In the genomic region with DNA sequence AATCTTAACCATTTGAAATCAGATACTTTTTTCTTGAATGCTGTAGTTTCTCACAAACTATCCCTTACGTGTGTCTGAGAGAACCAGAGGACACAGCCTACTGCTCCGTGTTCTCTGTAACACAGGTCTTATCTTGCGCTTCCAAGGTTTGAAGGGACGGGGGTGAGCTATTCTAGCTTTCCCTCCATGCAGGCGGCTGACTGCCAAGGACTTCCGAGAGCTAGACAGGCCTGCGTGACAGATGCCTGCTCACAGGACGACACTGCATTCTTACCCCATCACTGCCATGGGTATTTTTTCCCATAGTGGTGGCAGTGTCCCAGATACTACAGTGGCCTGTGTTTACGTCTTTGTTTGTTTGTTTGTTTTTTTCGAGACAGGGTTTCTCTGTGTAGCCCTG, we compare ENCODE assay signal across 30 mouse cellular contexts. TPM values are rescaled to one million over a fixed set of nuclear protein-coding genes. Genes with fewer than 3 reads are reported as not detected.
DNase-seq lines count a peak whose midpoint lies in the region; ATAC-seq lines count a peak whose summit lies in the region.
"Had no signal": no experiment of that assay in that cellular context is flagged by ENCODE, and none has a peak within 500 bp of the region (broad histone marks: within the 10 kb centered on the region; RNA-seq: fewer than 3 reads in every experiment).

No protein-coding gene starts in this region.

- H3K4me1 ChIP-seq in heart, embryonic 13.5 days: peaks cover 13% of the 10 kb centered on the region; the same call in 1 of the 2 replicates
- H3K4me1 ChIP-seq in hindbrain, embryonic 16.5 days (ENCODE audit: control insufficient read depth, insufficient read depth, low read depth, low read length): no peaks in the 10 kb centered on the region
- H3K4me1 ChIP-seq: embryonic facial prominence, embryonic 15.5 days; hindbrain, embryonic 10.5 days; limb, embryonic 12.5 days; midbrain, embryonic 12.5 days; neural tube, embryonic 15.5 days had no signal

- intact Hi-C loops in heart, postnatal 14 days (cut with DNase I): no loop called here

- ATAC-seq in frontal cortex, adult (ENCODE audit: low TSS enrichment): 0 out of 2 replicates have a peak, but pooled peaks have one; percentile 10
- ATAC-seq in heart, embryonic 13.5 days (ENCODE audit: extremely low read depth, insufficient number of reproducible peaks, low FRiP score, low TSS enrichment): peak; percentile 42; the same call in 1 of the 2 replicates
- ATAC-seq in hindbrain, embryonic 16.5 days: no peak
- ATAC-seq: forebrain, embryonic 16.5 days; hindbrain, postnatal 0 days; intestine, embryonic 16.5 days had no signal

- H3K9me3 ChIP-seq in heart, embryonic 13.5 days: no peaks in the 10 kb centered on the region
- H3K9me3 ChIP-seq in hindbrain, embryonic 16.5 days (ENCODE audit: control insufficient read depth, low read length): no peaks in the 10 kb centered on the region
- H3K9me3 ChIP-seq: embryonic facial prominence, embryonic 15.5 days; hindbrain, embryonic 10.5 days; limb, embryonic 12.5 days; midbrain, embryonic 12.5 days; neural tube, embryonic 15.5 days had no signal

- H3K4me3 ChIP-seq in heart, embryonic 13.5 days: no peak overlapping the region
- no peak overlapping the region for H3K4me3 ChIP-seq in hindbrain, embryonic 16.5 days (ENCODE audit: low read length)
- H3K4me3 ChIP-seq: embryonic facial prominence, embryonic 15.5 days; hindbrain, embryonic 10.5 days; limb, embryonic 12.5 days; midbrain, embryonic 12.5 days; neural tube, embryonic 15.5 days had no signal

- WGBS in heart, embryonic 13.5 days: 49% methylated on average over 10 of the region's 10 CpGs
- 92% methylated on average over 10 of the region's 10 CpGs for WGBS in hindbrain, embryonic 16.5 days

- no peak for DNase-seq in frontal cortex, postnatal 14 days (ENCODE audit: low spot score in 2 of 2)
- DNase-seq in brain, adult 2 months (ENCODE audit: low read depth, low spot score): peak; percentile 25
- DNase-seq in heart, postnatal 14 days: peak; percentile 30 to 45
- DNase-seq in cerebellum, postnatal 10 days: no peak
- no peak for DNase-seq in cerebellum, adult 11 months
- DNase-seq: cerebellum, adult 2 months; cerebellum, postnatal 36 days; gastrocnemius, postnatal 25 days; kidney, postnatal 36 days; layer of hippocampus, postnatal 36 days; lung, adult 2 months; lung, postnatal 14 days; right cerebral cortex, postnatal 14 days had no signal

- H3K27me3 ChIP-seq in heart, embryonic 13.5 days (replicated peaks): no peaks in the 10 kb centered on the region
- no peaks in the 10 kb centered on the region for H3K27me3 ChIP-seq in hindbrain, embryonic 16.5 days (replicated peaks; ENCODE audit: control insufficient read depth, insufficient read depth, low read length)
- H3K27me3 ChIP-seq: embryonic facial prominence, embryonic 15.5 days; limb, embryonic 12.5 days; midbrain, embryonic 12.5 days; neural tube, embryonic 15.5 days had no signal

- H3K36me3 ChIP-seq in heart, embryonic 13.5 days: peaks cover 100% of the 10 kb centered on the region
- H3K36me3 ChIP-seq in hindbrain, embryonic 16.5 days (ENCODE audit: control insufficient read depth, insufficient read depth, low read length): peaks cover 59% of the 10 kb centered on the region

- peak overlapping the region; percentile 74 for H3K27ac ChIP-seq in heart, embryonic 13.5 days (replicated peaks)
- H3K27ac ChIP-seq in hindbrain, embryonic 16.5 days (ENCODE audit: low read depth, low read length): no peak overlapping the region
- H3K27ac ChIP-seq: embryonic facial prominence, embryonic 15.5 days; hindbrain, embryonic 10.5 days; hindbrain, postnatal 0 days; limb, embryonic 12.5 days; midbrain, embryonic 12.5 days; neural tube, embryonic 15.5 days; stomach, postnatal 0 days had no signal

- no peak overlapping the region for H3K4me2 ChIP-seq in heart, embryonic 13.5 days
- H3K4me2 ChIP-seq in hindbrain, embryonic 16.5 days (ENCODE audit: low read length): no peak overlapping the region
- H3K4me2 ChIP-seq: embryonic facial prominence, embryonic 15.5 days; limb, embryonic 12.5 days; liver, embryonic 11.5 days; midbrain, embryonic 12.5 days; neural tube, embryonic 15.5 days had no signal

- H3K9ac ChIP-seq in heart, embryonic 13.5 days: no peak overlapping the region
- H3K9ac ChIP-seq in hindbrain, embryonic 16.5 days (ENCODE audit: low read depth, low read length): no peak overlapping the region
- H3K9ac ChIP-seq: embryonic facial prominence, embryonic 15.5 days; limb, embryonic 12.5 days; midbrain, embryonic 12.5 days; neural tube, embryonic 15.5 days had no signal

RNA-seq across cellular contexts. Expression of a gene that starts 50.0 kb away (rescaled TPM):
- polyA plus RNA-seq in heart, embryonic 13.5 days (2015; fragmentation: Nextera tagmentation; extraction: Ambion mirVana): not detected in 2 replicates
- not detected for total RNA-seq in heart, postnatal 14 days (2021)
- polyA plus RNA-seq in hindbrain, embryonic 16.5 days (2015; fragmentation: Nextera tagmentation; extraction: Ambion mirVana): not detected in 2 replicates
- total RNA-seq: gastrocnemius, postnatal 25 days; hindbrain, postnatal 0 days; layer of hippocampus, adult 8-10 months; layer of hippocampus, postnatal 36 days; left cerebral cortex, postnatal 14 days; megakaryocyte, adult 5-6 weeks had no signal
- polyA plus RNA-seq: cerebellum, adult 2 months; embryonic facial prominence, embryonic 15.5 days; forebrain, embryonic 16.5 days; hindbrain, embryonic 10.5 days; intestine, embryonic 16.5 days; limb, embryonic 12.5 days; liver, embryonic 11.5 days; lung, adult 2 months; midbrain, embryonic 12.5 days; neural tube, embryonic 15.5 days; stomach, postnatal 0 days; thymus, postnatal 0 days had no signal

RNA-seq across cellular contexts. Expression of a gene that starts 50.1 kb away (rescaled TPM):
- 12.2 and 13.9 TPM in 2 replicates for polyA plus RNA-seq in heart, embryonic 13.5 days (2015; fragmentation: Nextera tagmentation; extraction: Ambion mirVana)
- total RNA-seq in heart, postnatal 14 days (2021): 10 to 100 TPM; 70.1 to 77.4 TPM
- 12.6 and 13.6 TPM in 2 replicates for polyA plus RNA-seq in hindbrain, embryonic 16.5 days (2015; fragmentation: Nextera tagmentation; extraction: Ambion mirVana)

Comparison
In these comparisons a context has a peak if more than half of its experiments do, and no peak if none do; other contexts are left out.
1. DNase-seq: peak in brain, adult 2 months (single experiment) and heart, postnatal 14 days (2 of 2); none in frontal cortex, postnatal 14 days (0 of 2), cerebellum, postnatal 10 days (0 of 2) and cerebellum, adult 11 months (single experiment).